Mouse (Mus musculus) embryonic facial prominence, embryonic 11.5 days (tissue): ENCODE data around the gene Trpm4. TPM values are rescaled to one million over a fixed set of nuclear protein-coding genes. Genes with fewer than 3 reads are reported as not detected.
A peak's percentile ranks its signal among the peaks of the same experiment; 100 is the strongest.
"Not testable (repeated sequence)": the region's sequence is repeated elsewhere in the genome, so short reads cannot be mapped to it uniquely, and the experiment has no call there.

Source experiments
- ATAC-seq: fragments of 200-750 bp; cut with Nextera tagmentation; replicated peaks from 2 replicates; pipeline ENCODE4 v1.8.0; 2017; ENCODE audit warnings: low read depth; ENCODE audit not compliant: insufficient number of reproducible peaks, low FRiP score, low TSS enrichment
- DNase-seq: peaks from one replicate; pipeline ENCODE4 v3.0.0-alpha.2; 2015; ENCODE audit warnings: low spot score
- H3K27ac ChIP-seq: fragments of 300-500 bp; sonication (generic); replicated peaks from 2 replicates; pipeline ENCODE4 v1.5.1; 2014; ENCODE audit warnings: mild to moderate bottlenecking, low read depth, low read length, control low read depth
- H3K27me3 ChIP-seq: fragments of 300-500 bp; sonication (generic); 2 replicates; pipeline ENCODE4 v1.6.1; 2014; ENCODE audit warnings: mild to moderate bottlenecking, low read length, moderate library complexity, mixed read lengths; ENCODE audit not compliant: control insufficient read depth, insufficient read depth
- H3K36me3 ChIP-seq: fragments of 300-500 bp; sonication (generic); replicated peaks from 2 replicates; pipeline ENCODE4 v1.6.1; 2014; ENCODE audit warnings: low read depth, mild to moderate bottlenecking, low read length, moderate library complexity, mixed read lengths; ENCODE audit not compliant: control insufficient read depth, insufficient read depth
- H3K4me1 ChIP-seq: fragments of 300-500 bp; sonication (generic); 2 replicates; pipeline ENCODE4 v1.6.1; 2014; ENCODE audit warnings: low read length, mixed read lengths; ENCODE audit not compliant: control insufficient read depth, insufficient read depth
- H3K4me2 ChIP-seq: fragments of 300-500 bp; sonication (generic); 2 replicates; pipeline ENCODE4 v1.6.1; 2014; ENCODE audit warnings: low read depth, mild to moderate bottlenecking, control low read depth, low read length, moderate library complexity
- H3K4me3 ChIP-seq: fragments of 300-500 bp; sonication (generic); 2 replicates; pipeline ENCODE4 v1.5.1; 2014; ENCODE audit warnings: low read depth, low read length, control low read depth
- H3K9ac ChIP-seq: fragments of 300-500 bp; sonication (generic); replicated peaks from 2 replicates; pipeline ENCODE4 v1.6.1; 2014; ENCODE audit warnings: mild to moderate bottlenecking, control low read depth, low read length
- H3K9me3 ChIP-seq: fragments of 300-500 bp; sonication (generic); replicated peaks from 2 replicates; pipeline ENCODE4 v1.6.1; 2016; ENCODE audit warnings: mild to moderate bottlenecking, low read length, inconsistent platforms, mixed read lengths; ENCODE audit not compliant: control insufficient read depth
- WGBS: fragments of 180-500 bp; shearing (Covaris S2); extraction: QIAGEN DNeasy Blood & Tissue Kit; methylation state at CpG from one replicate; pipeline ENCODE4 v1.1.7; 2014; 5-methylcytosine and 5-hydroxymethylcytosine counted together
- polyA plus RNA-seq: library from polyadenylated mRNA; unstranded; fragments of >200 nt; fragmentation: Nextera tagmentation; extraction: Ambion mirVana; gene quantifications from 2 replicates; pipeline ENCODE4 v1.2.1, GENCODE M21; 2014

Gene Trpm4
- polyA plus RNA-seq, 1 experiment from 2014 or later, result 7.2 TPM

GRCm38 (mm10) chr7:45360404-45361125, 27.0 kb upstream of the Trpm4 start:
- no peak for DNase-seq
- Histone ChIP-seq H3K4me1 (peaks cover 3% of the 10 kb centered on the region; the same call in 1 of the 2 replicates), H3K27ac (no peak overlapping the region), H3K4me3 (no peak overlapping the region), H3K9ac (no peak overlapping the region), H3K36me3 (no peaks in the 10 kb centered on the region), H3K4me2 (no peak overlapping the region), H3K27me3 (peaks cover 21% of the 10 kb centered on the region), H3K9me3 (no peaks in the 10 kb centered on the region)
- 48% methylated on average over 18 of the region's 18 CpGs for WGBS
- ATAC-seq, result peak; percentile 27

GRCm38 (mm10) chr7:45359081-45359480, 25.5 kb upstream of the Trpm4 start:
- not testable (repeated sequence) for H3K4me3 ChIP-seq, H3K4me2 ChIP-seq, H3K9me3 ChIP-seq, H3K9ac ChIP-seq, DNase-seq, H3K36me3 ChIP-seq, H3K4me1 ChIP-seq, ATAC-seq, H3K27ac ChIP-seq
- WGBS, result 63% methylated on average over 10 of the region's 11 CpGs
- peaks cover 17% of the 10 kb centered on the region for H3K27me3 ChIP-seq

- peaks cover 7% of the 10 kb centered on the region for H3K27me3 ChIP-seq
- H3K9ac ChIP-seq, result no peak overlapping the region
- no peak for DNase-seq
- no peak overlapping the region for H3K4me3 ChIP-seq
- no peak overlapping the region for H3K4me2 ChIP-seq
- H3K36me3 ChIP-seq, result no peaks in the 10 kb centered on the region
- no peak overlapping the region for H3K27ac ChIP-seq
- H3K9me3 ChIP-seq, result no peaks in the 10 kb centered on the region
- WGBS, result 57% methylated on average over 13 of the region's 13 CpGs
- ATAC-seq, result no peak
- H3K4me1 ChIP-seq, result no peaks in the 10 kb centered on the region
Measured at GRCm38 (mm10) chr7:45356087-45356486, 22.5 kb upstream of the Trpm4 start.

- Histone ChIP-seq H3K4me3 (no peak overlapping the region), H3K27ac (no peak overlapping the region), H3K9ac (no peak overlapping the region), H3K27me3 (peaks cover 3% of the 10 kb centered on the region), H3K4me2 (no peak overlapping the region), H3K36me3 (no peaks in the 10 kb centered on the region), H3K4me1 (no peaks in the 10 kb centered on the region), H3K9me3 (no peaks in the 10 kb centered on the region)
- DNase-seq (no peak), ATAC-seq (no peak)
- 70% methylated on average over 15 of the region's 15 CpGs for WGBS
Measured at GRCm38 (mm10) chr7:45355318-45356020, 21.9 kb upstream of the Trpm4 start.

- Histone ChIP-seq H3K4me3 (no peak overlapping the region), H3K4me2 (no peak overlapping the region), H3K27ac (no peak overlapping the region), H3K4me1 (no peaks in the 10 kb centered on the region), H3K27me3 (no peaks in the 10 kb centered on the region), H3K9ac (no peak overlapping the region), H3K36me3 (no peaks in the 10 kb centered on the region), H3K9me3 (no peaks in the 10 kb centered on the region)
- WGBS, result 15% methylated on average over 5 of the region's 5 CpGs
- DNase-seq (no peak), ATAC-seq (no peak)
Measured at GRCm38 (mm10) chr7:45353041-45353440, 19.5 kb upstream of the Trpm4 start.

GRCm38 (mm10) chr7:45346905-45347304, 13.3 kb upstream of the Trpm4 start:
- no peaks in the 10 kb centered on the region for H3K36me3 ChIP-seq
- H3K9me3 ChIP-seq, result no peaks in the 10 kb centered on the region
- no peaks in the 10 kb centered on the region for H3K27me3 ChIP-seq
- H3K9ac ChIP-seq, result no peak overlapping the region
- no peaks in the 10 kb centered on the region for H3K4me1 ChIP-seq
- DNase-seq (no peak), ATAC-seq (no peak)
- no peak overlapping the region for H3K27ac ChIP-seq
- 72% methylated on average over 13 of the region's 13 CpGs for WGBS
- no peak overlapping the region for H3K4me3 ChIP-seq
- no peak overlapping the region for H3K4me2 ChIP-seq

- Histone ChIP-seq H3K4me2 (no peak overlapping the region), H3K36me3 (no peaks in the 10 kb centered on the region), H3K9me3 (no peaks in the 10 kb centered on the region), H3K4me3 (no peak overlapping the region), H3K4me1 (no peaks in the 10 kb centered on the region), H3K27me3 (no peaks in the 10 kb centered on the region; the same call in 1 of the 2 replicates), H3K9ac (no peak overlapping the region), H3K27ac (no peak overlapping the region)
- ATAC-seq (no peak), DNase-seq (no peak)
- 32% methylated on average over 13 of the region's 13 CpGs for WGBS
Measured at GRCm38 (mm10) chr7:45343543-45343942, 10.0 kb upstream of the Trpm4 start.

GRCm38 (mm10) chr7:45342081-45342480, 8.5 kb upstream of the Trpm4 start:
- H3K9me3 ChIP-seq, result no peaks in the 10 kb centered on the region
- H3K4me1 ChIP-seq, result no peaks in the 10 kb centered on the region
- H3K9ac ChIP-seq, result no peak overlapping the region
- no peak overlapping the region for H3K27ac ChIP-seq
- no peak for DNase-seq
- no peak overlapping the region for H3K4me2 ChIP-seq
- H3K4me3 ChIP-seq, result no peak overlapping the region
- WGBS, result 92% methylated on average over 11 of the region's 11 CpGs
- peaks cover 2% of the 10 kb centered on the region; the same call in 1 of the 2 replicates for H3K27me3 ChIP-seq
- ATAC-seq, result no peak
- H3K36me3 ChIP-seq, result no peaks in the 10 kb centered on the region
